Mouse (Mus musculus): ENCODE measurements around the gene Mpc1. TPM values are rescaled to one million over a fixed set of nuclear protein-coding genes. Genes with fewer than 3 reads are reported as not detected.

Gene Mpc1
- polyA plus RNA-seq, 1 experiment: 42.3 TPM

DNA sequence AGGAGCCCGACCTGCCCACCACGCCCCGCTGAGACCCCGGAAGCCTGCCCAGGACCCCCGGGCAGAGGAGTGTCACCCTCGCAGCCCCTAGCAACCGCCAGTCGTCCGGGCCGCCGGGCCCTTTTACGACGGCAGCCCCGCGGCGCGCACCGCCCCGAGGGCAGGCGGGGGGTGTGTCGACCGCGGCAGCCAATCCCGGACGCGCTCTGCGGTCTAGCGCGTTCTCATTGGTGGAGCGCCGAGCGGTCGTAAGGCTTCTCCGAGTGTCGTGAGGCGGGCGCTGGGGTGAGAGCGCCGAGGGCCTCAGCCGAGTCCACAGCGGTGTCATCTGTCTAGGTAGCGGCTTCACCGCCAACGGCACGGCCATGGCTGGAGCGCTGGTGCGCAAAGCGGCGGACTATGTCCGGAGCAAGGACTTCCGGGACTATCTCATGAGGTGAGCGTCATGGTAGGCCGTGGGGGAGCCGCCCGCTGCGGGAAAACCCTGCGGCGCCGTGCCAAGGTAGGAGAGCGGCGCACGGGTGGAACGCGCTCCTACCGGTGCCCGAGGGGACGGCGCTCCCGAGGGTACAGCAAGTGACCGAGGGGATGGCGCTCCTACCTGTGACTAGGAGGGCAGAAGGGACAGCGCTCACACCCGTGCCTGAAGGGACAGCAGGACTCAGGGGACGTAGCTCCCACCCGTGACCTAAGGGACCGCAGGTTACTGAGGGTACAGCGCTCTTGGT, 986 bp downstream of the Mpc1 start:
- Histone ChIP-seq H3K4me3 (ENCODE audit: control insufficient read depth, low read depth, low read length) (peak overlapping the region; percentile 85), H3K27me3 (ENCODE audit: control insufficient read depth, insufficient read depth, low read length) (no peaks in the 10 kb centered on the region), H3K27ac (ENCODE audit: control insufficient read depth, insufficient read depth, low read depth, low read length) (peak overlapping the region; percentile 95), H3K36me3 (ENCODE audit: control insufficient read depth, insufficient read depth, low read length) (no peaks in the 10 kb centered on the region), H3K4me1 (ENCODE audit: control insufficient read depth, insufficient read depth, low read length) (peaks cover 9% of the 10 kb centered on the region)
- peak; percentile 18 for TF ChIP-seq CTCF (IDR thresholded peaks at IDR 0.05; ENCODE audit: control insufficient read depth, insufficient read depth, insufficient replicate concordance, low read depth, low read length)
- peak; percentile 95 for TF ChIP-seq POLR2A (IDR thresholded peaks at IDR 0.05; ENCODE audit: control insufficient read depth, low read depth, low read length)

DNA sequence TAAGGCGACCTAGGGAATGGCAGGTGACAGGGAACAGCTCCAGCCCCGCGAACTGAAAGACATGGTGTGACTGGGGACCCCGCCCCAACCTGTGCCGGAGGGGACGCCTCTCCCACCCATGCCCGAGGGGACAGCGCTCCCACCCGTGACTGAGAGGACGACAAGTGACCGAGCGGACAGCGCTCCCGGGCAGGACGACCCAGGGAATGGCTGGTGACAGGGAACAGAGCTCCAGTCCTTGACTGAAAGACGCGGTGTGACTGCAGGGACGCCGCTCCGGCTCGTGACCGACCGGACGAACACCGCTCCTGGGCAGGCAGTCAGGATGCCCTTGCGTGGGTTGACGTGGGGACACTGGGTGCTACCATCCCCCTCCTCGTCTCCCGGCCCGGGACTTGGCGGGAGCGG, 1.6 kb downstream of the Mpc1 start:
- H3K4me1 ChIP-seq (ENCODE audit: control insufficient read depth, insufficient read depth, low read length): peaks cover 9% of the 10 kb centered on the region
- no peaks in the 10 kb centered on the region for H3K27me3 ChIP-seq (ENCODE audit: control insufficient read depth, insufficient read depth, low read length)
- no peaks in the 10 kb centered on the region for H3K36me3 ChIP-seq (ENCODE audit: control insufficient read depth, insufficient read depth, low read length)
- H3K27ac ChIP-seq (ENCODE audit: control insufficient read depth, insufficient read depth, low read depth, low read length): peak overlapping the region; percentile 65
- TF ChIP-seq POLR2A (IDR thresholded peaks at IDR 0.05; ENCODE audit: control insufficient read depth, low read depth, low read length): peak; percentile 13; the same call in 1 of the 2 replicates
- no peak for TF ChIP-seq CTCF (IDR thresholded peaks at IDR 0.05; ENCODE audit: control insufficient read depth, insufficient read depth, insufficient replicate concordance, low read depth, low read length)
- peak overlapping the region; percentile 85 for H3K4me3 ChIP-seq (ENCODE audit: control insufficient read depth, low read depth, low read length)

DNA sequence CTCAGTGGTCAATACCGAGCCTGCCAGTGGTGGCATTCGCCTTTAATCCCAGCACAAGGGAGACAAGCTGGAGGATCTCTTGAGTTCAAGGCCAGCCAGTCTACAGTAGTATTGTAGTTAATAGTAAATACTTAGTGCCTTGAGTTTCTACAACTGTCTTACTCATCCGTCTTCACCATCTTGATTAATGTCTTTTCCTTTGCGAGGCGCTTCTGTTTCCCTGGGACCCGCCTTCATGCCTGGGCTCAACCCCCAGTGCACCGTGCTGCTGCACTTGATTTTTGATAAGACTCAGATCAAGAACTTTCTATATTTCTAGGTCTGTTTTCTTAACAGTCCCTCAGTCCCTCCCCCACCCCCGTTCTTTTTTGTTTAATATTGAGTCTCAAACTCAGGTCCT, 2.4 kb downstream of the Mpc1 start:
- TF ChIP-seq CTCF (IDR thresholded peaks at IDR 0.05; ENCODE audit: control insufficient read depth, insufficient read depth, insufficient replicate concordance, low read depth, low read length): no peak
- no peak overlapping the region; the same call in 1 of the 2 replicates for H3K4me3 ChIP-seq (ENCODE audit: control insufficient read depth, low read depth, low read length)
- H3K36me3 ChIP-seq (ENCODE audit: control insufficient read depth, insufficient read depth, low read length): no peaks in the 10 kb centered on the region
- H3K4me1 ChIP-seq (ENCODE audit: control insufficient read depth, insufficient read depth, low read length): peaks cover 9% of the 10 kb centered on the region
- no peak overlapping the region for H3K27ac ChIP-seq (ENCODE audit: control insufficient read depth, insufficient read depth, low read depth, low read length)
- H3K27me3 ChIP-seq (ENCODE audit: control insufficient read depth, insufficient read depth, low read length): no peaks in the 10 kb centered on the region

DNA sequence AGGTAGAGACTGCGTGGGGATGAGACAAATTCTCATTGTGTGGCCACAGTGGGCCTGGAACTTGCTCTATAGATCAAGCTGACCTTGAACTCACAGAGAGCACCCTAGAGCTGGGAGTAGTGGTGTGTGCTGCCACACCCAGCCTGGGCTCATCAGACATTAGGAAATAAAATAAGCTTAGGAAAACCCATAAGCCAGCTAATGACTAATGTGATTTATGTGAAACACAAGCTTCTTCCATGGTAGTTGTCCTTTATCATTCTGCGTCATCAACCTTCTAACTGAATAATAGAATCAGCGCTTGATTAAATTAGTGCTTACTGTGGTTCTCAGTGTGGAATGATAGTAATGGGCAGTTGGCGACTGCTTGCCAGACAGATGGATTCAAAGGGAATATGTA, 4.3 kb downstream of the Mpc1 start:
- peaks cover 9% of the 10 kb centered on the region for H3K4me1 ChIP-seq (ENCODE audit: control insufficient read depth, insufficient read depth, low read length)
- H3K4me3 ChIP-seq (ENCODE audit: control insufficient read depth, low read depth, low read length): no peak overlapping the region
- no peaks in the 10 kb centered on the region for H3K36me3 ChIP-seq (ENCODE audit: control insufficient read depth, insufficient read depth, low read length)
- no peaks in the 10 kb centered on the region for H3K27me3 ChIP-seq (ENCODE audit: control insufficient read depth, insufficient read depth, low read length)
- TF ChIP-seq CTCF (IDR thresholded peaks at IDR 0.05; ENCODE audit: control insufficient read depth, insufficient read depth, insufficient replicate concordance, low read depth, low read length) (no peak), POLR2A (IDR thresholded peaks at IDR 0.05; ENCODE audit: control insufficient read depth, low read depth, low read length) (no peak)
- H3K27ac ChIP-seq (ENCODE audit: control insufficient read depth, insufficient read depth, low read depth, low read length): no peak overlapping the region

DNA sequence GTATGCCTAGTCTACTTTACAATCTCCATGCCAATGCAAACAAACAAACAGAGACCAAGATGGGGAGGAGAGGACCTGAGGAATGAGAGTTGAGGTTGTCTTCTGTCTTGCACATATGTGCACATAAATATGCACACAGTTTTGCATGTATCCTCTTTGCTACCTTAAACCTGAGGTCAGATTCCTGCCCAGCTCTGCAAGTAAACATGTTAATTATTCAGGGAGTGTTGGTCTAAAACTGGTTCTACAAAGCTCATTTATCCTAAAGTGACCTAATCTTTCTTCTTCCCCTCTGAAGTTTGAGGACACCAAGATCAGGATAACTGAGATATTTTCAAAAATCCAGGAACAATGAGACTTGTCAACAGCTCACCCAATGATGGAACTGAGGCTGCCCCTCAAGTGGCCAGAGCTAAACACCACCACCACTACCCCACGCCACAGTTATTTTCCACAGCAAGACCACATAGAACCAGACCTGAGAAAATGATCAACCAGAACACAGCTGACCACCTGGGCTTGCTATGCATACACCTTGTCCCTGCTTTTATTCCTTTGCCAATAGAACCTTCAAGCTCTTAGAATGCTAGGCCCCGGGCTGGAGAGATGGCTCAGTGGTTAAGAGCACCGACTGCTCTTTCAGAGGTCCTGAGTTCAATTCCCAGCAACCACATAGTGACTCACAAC, 7.4 kb downstream of the Mpc1 start:
- Histone ChIP-seq H3K4me1 (ENCODE audit: control insufficient read depth, insufficient read depth, low read length) (peaks cover 1% of the 10 kb centered on the region), H3K27me3 (ENCODE audit: control insufficient read depth, insufficient read depth, low read length) (no peaks in the 10 kb centered on the region), H3K4me3 (ENCODE audit: control insufficient read depth, low read depth, low read length) (no peak overlapping the region), H3K36me3 (ENCODE audit: control insufficient read depth, insufficient read depth, low read length) (peaks cover 1% of the 10 kb centered on the region; the same call in 1 of the 2 replicates), H3K27ac (ENCODE audit: control insufficient read depth, insufficient read depth, low read depth, low read length) (no peak overlapping the region)
- TF ChIP-seq POLR2A (IDR thresholded peaks at IDR 0.05; ENCODE audit: control insufficient read depth, low read depth, low read length): no peak
- no peak for TF ChIP-seq CTCF (IDR thresholded peaks at IDR 0.05; ENCODE audit: control insufficient read depth, insufficient read depth, insufficient replicate concordance, low read depth, low read length)

DNA sequence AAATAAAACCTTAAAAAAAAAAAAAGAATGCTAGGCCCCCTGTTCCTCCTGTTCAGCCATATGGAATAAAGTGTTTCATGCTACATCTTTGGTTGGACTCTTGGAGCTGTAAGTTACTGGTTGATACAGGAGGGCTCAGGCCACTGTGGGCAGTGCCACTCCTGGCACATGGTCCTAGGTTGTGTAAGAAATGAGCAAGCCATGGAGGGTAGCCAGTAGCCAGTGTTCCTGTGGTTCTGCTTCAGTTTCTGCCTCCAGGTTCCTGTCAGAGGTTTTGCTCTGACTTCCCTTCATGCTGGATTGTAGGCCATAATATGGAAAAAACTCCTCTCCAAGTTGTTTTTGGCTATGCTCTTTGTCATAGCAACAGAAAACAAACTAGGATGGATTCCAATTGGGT, 8.0 kb downstream of the Mpc1 start:
- no peak overlapping the region for H3K27ac ChIP-seq (ENCODE audit: control insufficient read depth, insufficient read depth, low read depth, low read length)
- H3K36me3 ChIP-seq (ENCODE audit: control insufficient read depth, insufficient read depth, low read length): peaks cover 1% of the 10 kb centered on the region; the same call in 1 of the 2 replicates
- no peak for TF ChIP-seq POLR2A (IDR thresholded peaks at IDR 0.05; ENCODE audit: control insufficient read depth, low read depth, low read length)
- no peak for TF ChIP-seq CTCF (IDR thresholded peaks at IDR 0.05; ENCODE audit: control insufficient read depth, insufficient read depth, insufficient replicate concordance, low read depth, low read length)
- no peak overlapping the region for H3K4me3 ChIP-seq (ENCODE audit: control insufficient read depth, low read depth, low read length)
- H3K4me1 ChIP-seq (ENCODE audit: control insufficient read depth, insufficient read depth, low read length): no peaks in the 10 kb centered on the region
- H3K27me3 ChIP-seq (ENCODE audit: control insufficient read depth, insufficient read depth, low read length): no peaks in the 10 kb centered on the region

DNA sequence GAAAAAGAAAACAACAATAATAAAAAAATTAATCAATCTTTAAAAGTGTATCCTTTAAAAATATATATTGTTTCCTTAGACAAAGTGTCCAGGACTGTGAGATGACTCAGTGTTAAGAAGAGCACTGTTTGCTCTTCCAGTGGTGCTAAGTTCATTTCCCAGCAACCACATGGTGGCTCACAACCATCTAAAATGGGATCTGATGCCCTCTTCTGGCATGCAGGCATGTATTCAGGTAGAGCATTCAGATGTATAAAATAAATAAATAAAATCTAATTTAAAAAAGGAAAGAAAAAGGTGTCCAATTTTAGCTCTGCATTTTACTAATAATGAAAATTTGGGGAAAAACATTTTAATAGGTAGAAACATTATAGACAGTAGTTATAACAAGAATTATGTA, 13.1 kb downstream of the Mpc1 start:
- Histone ChIP-seq H3K27ac (ENCODE audit: control insufficient read depth, insufficient read depth, low read depth, low read length) (no peak overlapping the region), H3K36me3 (ENCODE audit: control insufficient read depth, insufficient read depth, low read length) (peaks cover 1% of the 10 kb centered on the region; the same call in 1 of the 2 replicates), H3K4me3 (ENCODE audit: control insufficient read depth, low read depth, low read length) (no peak overlapping the region), H3K4me1 (ENCODE audit: control insufficient read depth, insufficient read depth, low read length) (no peaks in the 10 kb centered on the region), H3K27me3 (ENCODE audit: control insufficient read depth, insufficient read depth, low read length) (no peaks in the 10 kb centered on the region)
- TF ChIP-seq CTCF (IDR thresholded peaks at IDR 0.05; ENCODE audit: control insufficient read depth, insufficient read depth, insufficient replicate concordance, low read depth, low read length) (no peak), POLR2A (IDR thresholded peaks at IDR 0.05; ENCODE audit: control insufficient read depth, low read depth, low read length) (no peak)

Data from testis, adult 2 months (tissue).